Mouse (Mus musculus) urinary bladder, postnatal 25 days (tissue): ENCODE measurements around the gene Itpripl2.
A peak's percentile ranks its signal among the peaks of the same experiment; 100 is the strongest.

ENCODE experiments used
- DNase-seq: peaks from one replicate; pipeline ENCODE4 v3.0.0; 2022; ENCODE audit warnings: low spot score

The Itpripl2 gene

DNA sequence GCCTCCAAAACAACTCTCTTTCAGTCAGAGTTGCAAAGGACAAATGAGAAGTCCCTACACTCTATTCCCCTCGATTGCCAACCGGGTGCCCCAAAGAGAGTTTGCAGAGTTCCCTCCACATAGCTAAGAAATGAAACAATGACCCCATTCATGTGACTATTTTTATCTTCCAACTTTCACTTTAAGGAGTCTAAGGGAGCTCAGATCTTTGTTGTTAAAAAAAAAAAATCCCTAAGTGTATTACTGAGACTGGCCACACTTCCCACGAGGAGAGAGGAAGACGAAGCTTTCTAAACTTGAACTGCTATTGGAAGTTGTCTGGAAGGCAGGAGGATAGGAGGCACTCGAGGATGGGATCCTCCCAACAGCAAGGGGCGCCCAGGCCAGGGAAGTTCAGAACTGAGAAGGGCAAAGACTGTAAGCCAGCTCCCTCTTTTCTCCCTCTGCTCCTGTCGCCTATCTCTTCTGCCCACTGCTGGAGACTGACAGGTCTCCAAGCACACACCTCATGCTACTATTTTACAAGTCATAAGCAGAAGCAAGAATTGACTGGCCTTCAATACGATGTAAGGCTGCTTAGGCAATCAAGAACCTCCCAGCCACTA, 3.6 kb downstream of the Itpripl2 start:
- DNase-seq, result no peak

DNA sequence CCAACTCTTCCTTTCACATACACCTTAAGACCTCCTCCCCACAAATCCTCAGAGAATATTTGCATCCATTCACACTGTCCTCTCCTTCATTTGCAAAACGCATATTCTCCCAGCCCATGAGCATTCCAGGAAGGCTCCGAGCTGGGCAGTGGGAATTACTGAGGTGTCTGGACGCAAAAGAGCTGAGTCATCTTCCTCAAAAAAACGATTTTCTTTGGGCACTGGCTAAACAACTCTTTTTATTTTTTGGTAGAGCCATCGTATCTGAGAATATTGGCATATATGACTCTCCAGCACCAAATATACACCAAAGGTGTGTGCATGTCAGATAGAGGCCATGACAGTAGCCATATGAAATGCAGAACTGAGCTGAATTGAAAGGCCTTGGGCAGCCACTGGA, 4.9 kb downstream of the Itpripl2 start:
- no peak for DNase-seq

DNA sequence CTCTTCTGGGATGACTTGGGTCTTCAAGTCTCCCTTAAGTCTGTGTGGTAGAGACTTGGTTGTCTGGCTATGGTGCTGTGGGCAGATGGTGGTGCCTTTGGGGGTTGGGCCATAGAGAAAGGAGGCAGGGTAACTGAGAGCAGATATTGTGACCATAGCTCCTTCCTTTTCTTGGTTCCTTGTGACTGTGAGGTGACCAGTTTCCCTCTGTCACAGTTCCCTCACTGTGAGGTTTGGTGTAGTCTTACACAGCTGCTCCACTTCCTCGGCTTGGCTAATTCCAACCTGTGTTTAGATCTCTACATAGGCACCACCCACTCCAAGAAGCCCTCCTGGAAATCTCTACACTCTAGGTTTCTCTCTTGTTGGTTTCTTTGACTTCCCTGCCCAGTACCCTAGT, 7.8 kb downstream of the Itpripl2 start:
- DNase-seq, result no peak

GRCm38 (mm10) chr7:118482001-118482400, 9.8 kb downstream of the Itpripl2 start:
- no peak for DNase-seq

GRCm38 (mm10) chr7:118481047-118481810, 10.5 kb downstream of the Itpripl2 start:
- no peak for DNase-seq

DNA sequence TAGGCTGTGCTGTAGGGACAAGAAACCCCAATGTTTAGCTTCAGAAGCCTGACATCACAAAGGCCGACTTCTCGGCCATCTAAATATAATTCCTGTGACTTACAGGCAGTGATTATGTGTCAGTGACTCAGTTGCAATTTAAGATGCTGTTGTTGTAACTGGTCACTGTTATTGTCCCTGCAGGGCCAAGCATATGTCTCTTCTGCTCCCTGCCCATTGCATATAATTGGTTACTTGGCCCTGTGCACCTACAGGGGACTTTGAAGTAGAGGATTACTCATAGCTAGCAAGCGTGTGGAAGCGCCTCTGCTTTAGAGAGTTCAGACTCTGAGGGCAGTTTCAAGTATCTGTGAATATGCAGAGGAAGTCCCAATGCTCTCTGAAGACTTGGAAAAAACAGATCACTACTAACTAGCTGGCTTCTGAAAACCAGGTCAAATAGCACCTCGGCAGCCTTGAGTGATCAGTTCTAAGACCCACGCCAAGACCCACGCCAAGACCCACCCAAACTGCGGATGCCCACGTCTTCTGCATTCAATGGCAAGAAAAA, 11.5 kb downstream of the Itpripl2 start:
- no peak for DNase-seq

GRCm38 (mm10) chr7:118478835-118479312, 12.9 kb downstream of the Itpripl2 start:
- DNase-seq, result no peak

- DNase-seq, result no peak
Measured at GRCm38 (mm10) chr7:118476428-118476827, 15.3 kb downstream of the Itpripl2 start.

GRCm38 (mm10) chr7:118475008-118475705, 16.6 kb downstream of the Itpripl2 start:
- DNase-seq, result no peak

DNA sequence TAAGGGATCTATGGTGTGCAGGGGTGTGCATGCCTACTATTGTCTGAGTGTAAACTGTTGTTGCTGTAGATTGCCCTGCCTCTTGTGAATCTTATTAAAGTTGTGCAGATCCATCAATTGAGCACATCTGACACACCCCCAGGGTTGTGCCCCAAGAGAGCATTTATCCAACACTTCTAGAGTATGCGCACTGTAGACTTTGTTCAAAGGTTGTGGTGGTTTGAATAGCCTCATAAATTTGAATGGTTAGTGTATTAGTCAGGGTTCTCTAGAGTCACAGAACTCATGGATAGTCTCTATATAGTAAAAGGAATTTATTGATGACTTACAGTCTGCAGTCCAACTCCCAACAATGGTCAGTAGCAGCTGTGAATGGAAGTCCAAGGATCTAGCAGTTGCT, 18.9 kb downstream of the Itpripl2 start:
- no peak for DNase-seq

DNA sequence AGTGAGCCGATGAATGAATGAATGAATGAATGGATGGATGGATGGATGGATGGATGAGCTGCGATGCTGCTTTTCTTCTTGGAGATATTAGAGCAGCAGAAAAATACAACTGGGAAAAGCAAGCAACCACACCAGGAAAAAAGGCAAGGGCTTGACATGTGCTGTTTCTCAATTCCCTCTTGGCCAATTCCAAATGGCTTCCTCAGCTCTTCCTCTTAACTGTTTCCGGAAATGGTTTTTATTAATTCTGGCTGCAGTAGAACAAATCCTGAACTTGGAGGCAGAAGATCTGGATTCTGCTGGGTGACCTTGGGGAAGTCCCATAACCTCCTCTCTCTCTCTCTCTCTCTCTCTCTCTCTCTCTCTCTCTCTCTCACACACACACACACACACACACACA, 23.7 kb downstream of the Itpripl2 start:
- DNase-seq, result no peak

- no peak for DNase-seq
Measured at GRCm38 (mm10) chr7:118464432-118464831, 27.3 kb downstream of the Itpripl2 start.

GRCm38 (mm10) chr7:118462818-118463762, 28.7 kb downstream of the Itpripl2 start:
- DNase-seq, result no peak

DNA sequence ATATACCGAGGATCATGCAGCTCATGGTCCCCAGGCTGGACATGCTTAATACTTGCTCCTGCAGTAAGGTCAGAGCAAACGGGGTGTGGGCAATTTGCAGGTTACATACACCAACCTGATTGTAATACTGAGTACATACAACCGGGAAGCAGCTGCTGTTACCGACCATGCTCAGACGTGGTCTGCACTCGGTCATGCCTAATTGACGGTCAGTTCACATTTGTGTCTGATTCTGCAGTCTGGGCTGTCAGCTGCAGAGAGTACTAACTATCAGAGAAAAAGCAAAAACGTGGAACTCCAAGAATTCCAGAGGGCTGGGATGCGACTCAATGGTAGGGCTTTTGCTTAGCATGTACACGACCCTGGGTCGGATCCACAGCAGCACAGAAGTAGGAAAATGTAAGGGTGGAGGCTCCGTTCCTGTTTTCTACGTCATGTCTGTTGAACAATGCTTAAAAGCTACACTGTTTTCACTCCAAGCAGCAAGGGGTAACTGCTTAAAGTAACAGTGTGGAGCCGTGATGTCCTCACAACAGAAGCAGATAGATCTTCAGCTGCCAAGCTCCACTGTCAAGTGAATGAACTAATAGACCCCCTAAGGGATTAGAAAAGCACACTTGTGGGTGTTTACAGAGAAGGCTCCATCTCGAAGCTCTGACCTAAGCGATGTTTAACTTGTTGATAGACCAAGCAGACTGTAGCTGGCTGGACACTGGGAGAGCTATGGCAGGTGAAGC, 30.2 kb downstream of the Itpripl2 start:
- DNase-seq, result no peak

- no peak for DNase-seq
Measured at GRCm38 (mm10) chr7:118453722-118454121, 38.1 kb downstream of the Itpripl2 start.

- no peak for DNase-seq
Measured at GRCm38 (mm10) chr7:118452940-118453339, 38.8 kb downstream of the Itpripl2 start.

- DNase-seq, result peak; percentile 76
Measured at GRCm38 (mm10) chr7:118448134-118448967, 43.4 kb downstream of the Itpripl2 start, which contains the start of gene Syt17. Gene Syt17 (minus strand): TSS chr7:118448222.

- DNase-seq, result peak; percentile 25
Measured at GRCm38 (mm10) chr7:118447291-118448133, 44.3 kb downstream of the Itpripl2 start.
